Mouse (Mus musculus): ENCODE measurements at regions not wholly inside any gene's neighbourhood (a gene's known extent, or its start where the extent isn't known, plus 50 kb on each side); places are given as distances from the start of the nearest gene placed in this dataset.

DNA sequence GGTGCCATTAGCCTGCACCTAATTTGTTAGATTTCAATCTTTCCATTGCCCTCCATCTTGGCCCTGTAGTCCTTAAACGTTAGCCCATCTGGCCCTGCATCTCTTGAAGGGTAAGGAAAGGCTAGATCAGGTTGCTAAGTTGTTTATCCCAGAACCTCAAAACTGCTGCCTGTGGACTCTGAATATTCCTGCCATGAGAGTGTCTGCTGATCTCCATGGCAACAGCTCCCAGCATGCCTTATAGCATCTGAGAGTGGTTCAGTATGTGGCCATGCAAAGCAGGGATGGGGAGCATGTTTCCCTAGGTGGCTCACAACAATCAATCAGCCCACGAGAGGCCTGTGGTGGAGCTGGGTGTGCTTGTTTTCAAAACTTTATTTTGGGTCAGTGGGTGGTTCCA, 346.3 kb downstream of the Rps24 start:
- no peak for DNase-seq

DNA sequence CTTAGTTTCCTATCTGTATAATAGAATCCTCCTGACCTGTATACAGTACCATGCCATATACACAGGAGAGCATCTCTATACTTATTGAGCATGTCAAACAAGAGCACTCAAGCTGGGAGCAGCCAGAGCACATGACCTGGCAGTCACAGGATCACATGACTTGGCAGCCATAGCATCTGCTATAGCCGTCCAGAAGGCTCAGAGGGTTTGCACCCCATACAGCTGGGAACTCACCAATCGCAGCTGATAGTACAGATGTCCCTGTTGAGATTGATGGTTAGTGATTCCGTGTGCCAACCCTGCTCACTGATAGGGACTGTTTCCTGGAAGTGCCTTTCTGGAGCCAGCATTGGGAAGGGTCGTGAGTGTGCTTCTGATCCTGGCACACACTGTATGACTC, 351.3 kb downstream of the Rps24 start:
- DNase-seq, result no peak

- DNase-seq, result no peak
Observed at GRCm38 (mm10) chr14:24839056-24839455, 352.1 kb downstream of the Rps24 start.

DNA sequence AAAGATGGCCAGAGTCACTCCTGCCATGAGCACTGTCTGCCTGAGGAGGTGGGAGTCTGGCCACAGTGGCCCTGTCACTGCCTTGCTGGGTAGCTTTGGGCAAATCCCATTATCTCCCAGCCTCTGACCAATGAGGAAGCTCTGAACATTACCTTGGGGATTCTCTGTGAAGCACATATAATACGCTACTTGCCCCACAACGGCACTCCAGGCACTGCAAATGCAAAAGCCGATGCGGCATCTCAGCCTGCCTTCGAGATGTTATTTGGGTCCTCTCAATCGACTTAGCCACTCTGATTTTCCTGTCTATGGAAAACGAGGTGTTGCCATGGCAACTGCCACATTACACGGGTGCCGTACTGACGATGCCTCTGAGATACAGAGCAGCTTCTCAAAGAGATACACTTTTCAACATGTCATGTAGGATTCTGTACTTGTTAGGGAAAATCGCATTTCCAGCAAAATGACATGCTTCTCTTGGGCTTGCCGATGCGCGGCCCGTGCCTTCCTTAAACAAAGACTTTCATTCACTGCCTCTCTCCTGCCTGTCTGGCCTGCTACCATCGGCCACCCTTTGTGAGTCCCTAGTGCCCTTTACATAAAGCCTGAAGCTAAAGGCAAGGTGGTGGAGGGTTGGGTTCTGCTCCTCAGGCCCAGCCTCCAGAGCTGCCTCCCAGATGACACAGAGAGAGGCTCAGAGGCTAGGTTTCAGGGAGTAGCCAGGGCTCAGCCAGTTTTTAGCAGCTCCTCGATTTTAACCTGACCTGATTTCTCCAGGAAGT, 355.0 kb downstream of the Rps24 start:
- no peak for DNase-seq

- DNase-seq, result peak in 1 of 2 experiments; percentile 0
Observed at GRCm38 (mm10) chr14:24843626-24844025, 356.7 kb downstream of the Rps24 start.

DNA sequence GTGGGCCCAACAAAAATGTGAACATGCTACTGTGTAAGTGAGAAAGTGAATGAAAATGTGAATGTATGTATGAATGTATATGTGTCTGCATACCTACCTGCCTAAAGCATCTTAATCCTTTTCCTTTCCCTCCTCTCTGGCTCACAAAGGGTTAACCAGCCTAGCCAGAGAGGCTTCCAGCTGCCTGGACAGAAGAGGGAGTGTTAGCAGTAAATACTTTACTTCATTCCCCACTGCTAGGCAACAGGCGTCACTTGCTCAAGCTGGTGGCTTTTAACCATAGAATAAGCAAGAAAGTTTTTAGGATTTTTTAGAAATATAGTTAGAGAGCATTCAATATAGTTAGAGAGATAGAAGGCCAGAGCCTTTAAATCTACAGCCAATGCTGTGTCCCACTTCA, 363.6 kb downstream of the Rps24 start:
- no peak for DNase-seq

DNA sequence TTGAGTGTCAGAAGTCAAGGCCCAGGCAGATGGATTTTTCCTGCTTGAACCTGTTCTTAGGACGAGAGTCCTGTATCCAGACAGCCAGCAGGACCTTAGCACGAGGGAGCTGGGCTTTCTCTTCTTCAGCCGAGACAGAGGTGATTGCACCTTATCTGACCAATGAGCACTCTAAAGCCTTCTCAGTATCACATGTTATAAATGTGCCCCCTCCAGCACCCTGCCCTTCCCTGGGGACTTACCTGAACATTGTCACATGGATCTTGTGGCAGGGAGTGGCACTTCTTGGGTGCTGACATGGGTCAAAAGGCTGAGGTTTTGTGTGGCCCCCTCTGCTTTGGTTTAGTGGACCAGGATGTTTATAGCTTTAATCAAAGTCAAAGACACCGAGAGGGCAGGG, 367.5 kb downstream of the Rps24 start:
- no peak for DNase-seq

GRCm38 (mm10) chr14:24862171-24862570, 375.2 kb downstream of the Rps24 start:
- DNase-seq, result no peak

GRCm38 (mm10) chr14:24862661-24863060, 375.7 kb downstream of the Rps24 start:
- no peak for DNase-seq

DNA sequence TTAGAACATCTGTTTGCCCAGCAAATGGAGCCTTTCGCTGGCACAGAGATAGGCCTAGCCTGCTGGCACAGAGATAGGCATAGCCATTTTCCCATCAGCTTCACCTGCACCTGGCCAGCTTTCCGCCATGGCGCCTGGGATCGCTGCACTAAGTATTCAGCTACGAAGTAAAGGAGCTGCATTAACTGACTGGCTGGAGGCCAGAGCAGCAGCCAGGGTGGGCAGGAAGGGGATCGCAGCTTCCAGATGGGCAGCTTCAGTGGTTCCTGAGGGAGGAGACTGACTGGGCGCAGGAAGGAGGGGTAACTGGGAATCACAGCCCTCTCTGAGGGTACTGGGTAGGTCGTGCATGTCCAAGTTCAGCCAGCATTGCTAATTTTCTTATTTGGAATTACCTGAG, 376.2 kb downstream of the Rps24 start:
- DNase-seq, result no peak

GRCm38 (mm10) chr14:24865579-24866230, 378.8 kb downstream of the Rps24 start:
- DNase-seq, result no peak

- no peak for DNase-seq
Observed at GRCm38 (mm10) chr14:24867816-24868215, 380.9 kb downstream of the Rps24 start.

GRCm38 (mm10) chr14:24868756-24869155, 381.8 kb downstream of the Rps24 start:
- no peak for DNase-seq

DNA sequence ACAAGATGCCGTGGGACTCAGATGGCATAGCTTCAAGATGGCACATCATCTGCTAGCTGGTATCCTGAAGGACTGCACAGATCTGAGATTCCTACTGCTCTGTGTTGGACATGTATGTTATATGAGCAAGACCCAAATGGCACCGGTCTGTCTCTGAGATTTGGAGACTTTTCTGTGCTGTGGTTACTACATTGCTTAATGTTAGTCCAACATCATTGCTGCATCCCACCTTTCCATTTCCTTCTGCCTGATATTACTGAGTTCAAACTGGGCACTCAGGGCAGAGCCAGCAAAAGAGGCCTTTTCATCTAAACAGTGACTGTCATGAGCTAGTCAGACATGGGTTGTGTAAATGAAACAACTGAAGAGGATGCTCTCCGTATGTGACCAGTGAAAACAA, 383.3 kb downstream of the Rps24 start:
- DNase-seq, result no peak

- no peak for DNase-seq
Observed at GRCm38 (mm10) chr14:24871392-24871998, 384.6 kb downstream of the Rps24 start.

DNA sequence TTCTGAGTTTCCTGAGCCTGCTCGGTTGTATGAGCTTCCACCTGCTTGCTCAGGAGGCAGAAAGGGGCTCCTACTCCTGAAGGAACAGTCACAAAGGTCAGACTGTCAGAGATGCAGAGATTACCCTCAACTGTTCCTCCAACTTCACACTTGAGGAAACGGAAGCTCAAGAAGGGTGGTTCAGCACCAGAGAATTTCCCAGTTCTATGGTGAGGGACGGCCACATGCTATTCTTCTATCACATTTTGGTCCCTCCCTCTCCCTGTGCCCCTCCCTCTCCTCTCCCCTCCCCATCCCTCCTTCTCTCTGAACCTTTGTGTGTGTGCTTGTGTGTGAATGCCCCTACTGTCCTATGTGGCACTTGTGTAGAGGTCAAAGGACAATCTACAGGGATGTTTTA, 386.0 kb downstream of the Rps24 start:
- DNase-seq, result no peak

GRCm38 (mm10) chr14:24873406-24873805, 386.5 kb downstream of the Rps24 start:
- no peak for DNase-seq

GRCm38 (mm10) chr14:24874426-24875155, 387.7 kb downstream of the Rps24 start:
- DNase-seq, result no peak

- DNase-seq, result no peak
Observed at GRCm38 (mm10) chr14:24875156-24875545, 388.2 kb downstream of the Rps24 start.

- no peak for DNase-seq
Observed at GRCm38 (mm10) chr14:24875934-24876333, 389.0 kb downstream of the Rps24 start.

DNA sequence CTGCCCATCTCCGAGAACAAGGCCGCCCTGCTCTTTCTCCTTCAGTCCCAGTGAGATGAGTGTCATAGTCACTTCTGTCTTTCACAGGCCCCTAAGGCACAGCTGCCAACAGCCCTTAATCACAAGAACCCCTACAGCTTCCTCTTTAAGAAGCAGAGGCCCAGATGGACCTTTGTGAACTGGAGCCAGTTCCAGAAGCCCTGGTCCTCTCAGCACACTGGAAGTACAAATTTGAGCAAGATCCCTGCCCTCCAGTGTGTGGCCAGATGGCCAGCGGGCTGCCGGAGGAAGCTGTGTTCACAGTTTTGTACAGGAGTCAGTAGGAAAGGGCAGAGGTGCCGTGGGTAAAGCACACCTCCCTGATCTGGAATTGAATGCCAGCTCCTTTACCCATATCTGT, 389.6 kb downstream of the Rps24 start:
- no peak for DNase-seq

GRCm38 (mm10) chr14:24877853-24878252, 390.9 kb downstream of the Rps24 start:
- DNase-seq, result no peak

- DNase-seq, result no peak
Observed at GRCm38 (mm10) chr14:24886164-24886563, 399.2 kb downstream of the Rps24 start.
